Mouse (Mus musculus) bone marrow, adult 2 months (tissue): ENCODE measurements around the gene Dapk2. TPM values are rescaled to one million over a fixed set of nuclear protein-coding genes. Genes with fewer than 3 reads are reported as not detected.

Experiments
- H3K27ac ChIP-seq: fragments of 200-500 bp; 2 replicates; pipeline ENCODE4 v1.5.1; 2012; ENCODE audit warnings: low read depth, mild to moderate bottlenecking, control low read depth, inconsistent platforms, low read length; ENCODE audit not compliant: control insufficient read depth, poor library complexity, insufficient read depth
- H3K4me1 ChIP-seq: fragments of 200-500 bp; 2 replicates; pipeline ENCODE4 v1.6.1; 2011; ENCODE audit warnings: low read length; ENCODE audit not compliant: control insufficient read depth, insufficient read depth
- H3K4me3 ChIP-seq: fragments of 200-500 bp; replicated peaks from 2 replicates; pipeline ENCODE3; 2011; ENCODE audit warnings: mild to moderate bottlenecking, low read depth, low read length, control low read depth; ENCODE audit not compliant: control insufficient read depth
- CTCF ChIP-seq: fragments of 200-500 bp; IDR thresholded peaks from 2 replicates; pipeline ENCODE4 v1.5.1; 2011; ENCODE audit warnings: low read length, control low read depth; ENCODE audit not compliant: control insufficient read depth, insufficient read depth
- POLR2A ChIP-seq: fragments of 200-500 bp; IDR thresholded peaks from 2 replicates; pipeline ENCODE4 v1.6.1; 2011; ENCODE audit warnings: low read depth, mild to moderate bottlenecking, control low read depth, low read length, borderline replicate concordance; ENCODE audit not compliant: control insufficient read depth
- WGBS: fragments of 180-500 bp; shearing (Covaris S2); methylation state at CpG from one replicate; pipeline ENCODE4 v1.1.7; 2018; 5-methylcytosine and 5-hydroxymethylcytosine counted together
- polyA plus RNA-seq: library from polyadenylated mRNA; stranded (reverse); fragments of >200 nt; gene quantifications from 2 replicates; pipeline ENCODE4 v1.2.4, GENCODE M21; 2011; ENCODE audit warnings: low replicate concordance; ENCODE audit not compliant: missing spikeins, insufficient read depth, insufficient read length

Dapk2 gene
- polyA plus RNA-seq, 1 experiment = 33.5 TPM

DNA sequence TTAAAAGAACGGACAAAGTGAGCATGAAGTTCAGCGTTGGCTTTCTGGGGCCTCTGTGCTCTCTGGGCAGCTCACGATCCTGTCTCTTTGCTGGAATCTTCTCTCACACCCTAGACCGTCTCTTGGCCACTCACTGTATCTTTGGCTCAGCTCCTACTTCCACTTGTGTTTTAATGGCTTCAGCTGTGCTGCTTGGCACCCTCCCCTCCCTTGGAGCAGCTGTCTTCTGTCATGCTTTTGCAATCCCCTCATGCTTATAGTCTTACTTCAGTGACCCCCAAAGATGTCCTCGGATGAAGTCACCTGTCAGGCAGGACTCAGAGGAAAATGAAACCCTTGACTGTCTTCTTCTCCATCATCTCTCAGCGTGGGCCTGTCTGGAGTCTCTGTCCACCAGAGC is 91.3 kb downstream of the Dapk2 start:
- no peaks in the 10 kb centered on the region for H3K4me1 ChIP-seq
- TF ChIP-seq POLR2A = no peak
- TF ChIP-seq CTCF = no peak
- H3K27ac ChIP-seq = no peak overlapping the region
- no peak overlapping the region for H3K4me3 ChIP-seq
- WGBS = 87% methylated on average over 6 of the region's 6 CpGs

DNA sequence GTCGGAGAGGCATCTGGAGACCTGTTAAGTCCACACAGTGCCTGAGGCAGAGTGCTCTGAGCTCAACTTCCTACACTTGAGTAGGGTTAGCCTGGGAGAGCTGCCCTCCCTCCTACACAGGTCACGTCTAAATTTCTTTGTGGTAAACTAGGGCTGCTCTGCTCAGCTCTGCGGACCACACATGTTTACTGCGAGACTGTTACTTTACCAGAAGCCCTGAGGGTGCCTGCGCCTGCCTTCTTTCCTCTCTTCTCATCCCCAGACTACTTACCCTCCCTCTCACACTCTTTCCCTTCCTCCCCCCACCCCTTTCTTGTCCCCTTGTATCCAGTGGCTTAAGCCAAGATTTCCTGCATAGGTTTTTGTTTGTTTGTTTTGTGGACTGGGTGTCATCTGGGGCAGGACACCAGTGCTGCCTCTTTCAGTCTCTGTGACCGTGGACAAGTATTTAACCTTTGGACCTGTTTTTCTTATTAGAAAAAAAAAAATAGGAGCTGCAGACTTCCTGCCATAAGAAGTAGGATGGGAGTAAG is 93.2 kb downstream of the Dapk2 start:
- Histone ChIP-seq H3K27ac (no peak overlapping the region), H3K4me3 (no peak overlapping the region), H3K4me1 (no peaks in the 10 kb centered on the region; the same call in 1 of the 2 replicates)
- TF ChIP-seq POLR2A = no peak
- no peak for TF ChIP-seq CTCF
- WGBS = 59% methylated on average over 6 of the region's 6 CpGs

DNA sequence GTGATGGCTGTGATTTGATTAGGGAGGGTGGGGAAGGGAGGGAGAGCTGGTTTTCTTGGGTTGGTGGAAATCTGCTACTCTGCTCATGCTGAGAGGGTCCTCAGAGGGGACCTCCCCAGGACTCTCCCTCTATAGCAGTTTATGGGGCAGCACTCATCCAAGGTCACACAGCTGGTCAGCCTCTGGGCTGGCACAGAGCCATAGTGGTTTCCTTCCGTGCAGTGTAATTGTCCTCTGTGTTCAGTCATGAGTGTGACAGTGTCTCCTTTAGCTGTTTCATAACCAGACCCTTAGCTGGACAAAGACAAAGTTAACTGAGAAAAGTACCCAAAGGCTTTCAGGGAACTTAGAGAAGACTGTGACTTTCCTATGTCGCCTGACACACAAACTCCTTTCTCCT is 103.7 kb downstream of the Dapk2 start:
- Histone ChIP-seq H3K4me1 (no peaks in the 10 kb centered on the region), H3K4me3 (no peak overlapping the region), H3K27ac (no peak overlapping the region)
- 55% methylated on average over 2 of the region's 2 CpGs for WGBS
- TF ChIP-seq POLR2A = no peak
- no peak for TF ChIP-seq CTCF

- Histone ChIP-seq H3K27ac (no peak overlapping the region), H3K4me3 (no peak overlapping the region), H3K4me1 (no peaks in the 10 kb centered on the region)
- WGBS = 30% methylated on average over 2 of the region's 2 CpGs
- TF ChIP-seq CTCF (no peak), POLR2A (no peak)
These were observed 105.7 kb downstream of the Dapk2 start for GRCm38 (mm10) chr9:66263701-66264100.

GRCm38 (mm10) chr9:66265645-66266044 is 107.6 kb downstream of the Dapk2 start:
- WGBS = 34% methylated on average over 2 of the region's 2 CpGs
- Histone ChIP-seq H3K4me3 (no peak overlapping the region), H3K4me1 (no peaks in the 10 kb centered on the region), H3K27ac (no peak overlapping the region)
- TF ChIP-seq POLR2A (no peak), CTCF (no peak)

GRCm38 (mm10) chr9:66266237-66267170 is 108.5 kb downstream of the Dapk2 start:
- Histone ChIP-seq H3K4me3 (no peak overlapping the region), H3K4me1 (no peaks in the 10 kb centered on the region), H3K27ac (no peak overlapping the region)
- WGBS = 66% methylated on average over 5 of the region's 5 CpGs
- TF ChIP-seq POLR2A = no peak
- TF ChIP-seq CTCF = no peak

GRCm38 (mm10) chr9:66268804-66269203 is 110.8 kb downstream of the Dapk2 start:
- no peak for TF ChIP-seq POLR2A
- no peak for TF ChIP-seq CTCF
- WGBS = 66% methylated on average over 4 of the region's 4 CpGs
- H3K27ac ChIP-seq = no peak overlapping the region
- H3K4me1 ChIP-seq = no peaks in the 10 kb centered on the region
- H3K4me3 ChIP-seq = no peak overlapping the region

GRCm38 (mm10) chr9:66270038-66270437 is 112.0 kb downstream of the Dapk2 start:
- Histone ChIP-seq H3K4me1 (no peaks in the 10 kb centered on the region), H3K4me3 (no peak overlapping the region), H3K27ac (no peak overlapping the region)
- no peak for TF ChIP-seq POLR2A
- 87% methylated on average over 4 of the region's 4 CpGs for WGBS
